Mouse (Mus musculus) induced T-regulatory cell, adult 2 months (primary cell): ENCODE results near the gene Ccl19.
"Not testable (repeated sequence)": the region's sequence is repeated elsewhere in the genome, so short reads cannot be mapped to it uniquely, and the experiment has no call there.

Experiments
- DNase-seq: peaks from one replicate; pipeline ENCODE4 v3.0.0-alpha.2; 2012; ENCODE audit warnings: low read depth

The Ccl19 gene

GRCm38 (mm10) chr4:42756477-42756876 lies at the start of gene Ccl19:
Gene Ccl19 (minus strand): TSS chr4:42756577.
- not testable (repeated sequence) for DNase-seq

- DNase-seq: not testable (repeated sequence)
Measured at GRCm38 (mm10) chr4:42773893-42774292, 17.5 kb upstream of the Ccl19 start, which contains the start of gene Ccl21a. Gene Ccl21a (minus strand): TSS chr4:42773993.

GRCm38 (mm10) chr4:42735245-42735644 lies 21.1 kb downstream of the Ccl19 start, which contains the start of gene 4930578G10Rik:
Gene 4930578G10Rik (plus strand): TSS chr4:42735545.
- DNase-seq: not testable (repeated sequence)
